Mouse (Mus musculus): ENCODE measurements around the gene Rgs16.

DNA sequence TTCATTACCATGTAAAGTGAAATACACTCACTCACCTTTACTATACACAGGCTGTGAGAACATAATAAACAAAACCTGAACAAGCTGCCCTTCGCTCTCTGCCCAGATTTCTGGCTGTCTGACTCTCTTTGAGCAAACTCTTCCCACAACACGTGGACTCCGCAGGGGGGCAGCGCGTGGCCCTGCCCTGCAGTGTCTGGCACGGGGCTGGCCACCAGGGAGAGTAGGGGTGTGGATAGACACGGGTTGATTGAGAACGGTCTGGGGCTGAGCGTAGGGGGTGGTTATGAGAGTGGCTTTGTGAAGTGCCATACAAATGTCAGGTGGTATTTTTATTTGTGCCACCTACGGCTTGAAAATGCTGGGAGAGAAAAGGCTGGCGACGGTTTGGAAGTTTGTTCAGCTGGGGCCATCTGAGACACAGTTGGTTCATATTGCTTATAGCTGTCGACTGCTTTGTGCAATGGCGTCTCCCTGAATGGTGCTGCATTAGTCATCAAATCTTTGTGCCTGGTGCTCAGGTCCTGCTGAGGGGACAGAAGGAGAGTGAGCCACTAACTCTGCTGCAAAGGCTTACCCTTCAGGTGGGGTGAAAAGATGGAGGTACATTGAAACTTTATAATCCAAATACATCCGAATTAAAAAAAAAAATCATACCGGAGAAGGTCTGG is 42.4 kb upstream of the Rgs16 start:
- no peak for TF ChIP-seq CTCF (IDR thresholded peaks at IDR 0.05; ENCODE audit: extremely low read depth, insufficient read depth, low read length)
- TF ChIP-seq POLR2A (IDR thresholded peaks at IDR 0.05; ENCODE audit: extremely low read depth, insufficient read depth, low read length): no peak
